Mouse (Mus musculus): ENCODE results near the gene Vav3.

- TF ChIP-seq EP300 (IDR thresholded peaks at IDR 0.05; ENCODE audit: low read length) (no peak), ZMIZ1 (IDR thresholded peaks at IDR 0.05; ENCODE audit: low read depth, low read length) (no peak), CTCF (conservative IDR thresholded peaks at IDR 0.05 in 1 of 2, IDR thresholded peaks at IDR 0.05 in 1 of 2; ENCODE audit: low read depth in 2 of 2, low read length in 2 of 2) (no peak), RCOR1 (conservative IDR thresholded peaks at IDR 0.05; ENCODE audit: low read depth, low read length) (no peak), ZC3H11A (IDR thresholded peaks at IDR 0.05; ENCODE audit: low read depth, low read length) (no peak), MAX (IDR thresholded peaks at IDR 0.05; ENCODE audit: low read length) (no peak), POLR2A (IDR thresholded peaks at IDR 0.05; ENCODE audit: low read depth, low read length) (no peak), MYC (IDR thresholded peaks at IDR 0.05; ENCODE audit: low read depth, low read length) (no peak), USF1 (IDR thresholded peaks at IDR 0.05; ENCODE audit: low read depth, low read length) (no peak), ZNF384 (IDR thresholded peaks at IDR 0.05; ENCODE audit: low read depth, low read length) (no peak), TCF12 (IDR thresholded peaks at IDR 0.05; ENCODE audit: low read depth, low read length) (no peak), NRF1 (IDR thresholded peaks at IDR 0.05; ENCODE audit: low read depth, low read length) (no peak), UBTF (IDR thresholded peaks at IDR 0.05; ENCODE audit: low read depth, low read length) (no peak)
These were observed 343.3 kb downstream of the Vav3 start for GRCm38 (mm10) chr3:109683608-109684295.
